Mouse (Mus musculus) monocyte, adult 2 months (primary cell): Measurements from ENCODE around the gene Il2rg.
A peak's percentile ranks its signal among the peaks of the same experiment; 100 is the strongest.

ENCODE experiments used
- DNase-seq, 2 experiments: peaks; one replicate each; pipeline ENCODE4 v3.0.0; 2022; ENCODE audit warnings: low spot score in 2 of 2, low read depth in 1 of 2

Gene Il2rg

GRCm38 (mm10) chrX:101268025-101268754 is at the start of gene Il2rg:
TSS of gene Il2rg (minus strand) at chrX:101268255.
- DNase-seq, result peak in 1 of 2 experiments; percentile 34

- DNase-seq, result no peak
Observed at GRCm38 (mm10) chrX:101313625-101314359, 45.7 kb upstream of the Il2rg start.

GRCm38 (mm10) chrX:101309299-101309698 is 41.2 kb upstream of the Il2rg start:
- no peak for DNase-seq

GRCm38 (mm10) chrX:101304646-101305045 is 36.6 kb upstream of the Il2rg start:
- no peak for DNase-seq

- DNase-seq, result no peak
Observed at GRCm38 (mm10) chrX:101301654-101302053, 33.6 kb upstream of the Il2rg start.

GRCm38 (mm10) chrX:101300427-101301030 is 32.5 kb upstream of the Il2rg start:
- no peak for DNase-seq

GRCm38 (mm10) chrX:101299473-101300426 is 31.7 kb upstream of the Il2rg start:
- DNase-seq, result no peak

GRCm38 (mm10) chrX:101299055-101299454 is 31.0 kb upstream of the Il2rg start, which contains the start of gene Nlgn3:
TSS of gene Nlgn3 (plus strand) at chrX:101299168.
- no peak for DNase-seq

- no peak for DNase-seq
Observed at GRCm38 (mm10) chrX:101290111-101290510, 22.1 kb upstream of the Il2rg start.

- no peak for DNase-seq
Observed at GRCm38 (mm10) chrX:101289037-101289436, 21.0 kb upstream of the Il2rg start.

GRCm38 (mm10) chrX:101288432-101288831 is 20.4 kb upstream of the Il2rg start:
- DNase-seq, result no peak

- no peak for DNase-seq
Observed at GRCm38 (mm10) chrX:101287543-101287942, 19.5 kb upstream of the Il2rg start.

- DNase-seq, result no peak
Observed at GRCm38 (mm10) chrX:101285953-101286670, 18.1 kb upstream of the Il2rg start.

- DNase-seq, result peak in 1 of 2 experiments; percentile 31
Observed at GRCm38 (mm10) chrX:101285534-101285933, 17.5 kb upstream of the Il2rg start.

GRCm38 (mm10) chrX:101282813-101283212 is 14.8 kb upstream of the Il2rg start:
- DNase-seq, result no peak

GRCm38 (mm10) chrX:101273875-101274738 is 6.1 kb upstream of the Il2rg start, which contains the start of gene Med12:
TSS of gene Med12 (plus strand) at chrX:101274030.
- peak; percentile 53 to 78 for DNase-seq

GRCm38 (mm10) chrX:101273410-101273809 is 5.4 kb upstream of the Il2rg start:
- no peak for DNase-seq

- no peak for DNase-seq
Observed at GRCm38 (mm10) chrX:101268755-101269124, 685 bp upstream of the Il2rg start, which contains the start of gene Gm20489. TSS of gene Gm20489 (minus strand) at chrX:101269023.

GRCm38 (mm10) chrX:101266631-101267030 is 1.4 kb downstream of the Il2rg start:
- no peak for DNase-seq
